Mouse (Mus musculus) heart, embryonic 14.5 days (tissue): ENCODE results near the gene Vps45. TPM values are rescaled to one million over a fixed set of nuclear protein-coding genes. Genes with fewer than 3 reads are reported as not detected.

Experiments used
- ATAC-seq: fragments of 200-750 bp; cut with Nextera tagmentation; 2 replicates; pipeline ENCODE4 v1.8.0; 2017; ENCODE audit warnings: low read depth, moderate TSS enrichment; ENCODE audit not compliant: insufficient number of reproducible peaks, insufficient read depth, low FRiP score
- H3K27ac ChIP-seq, 2 experiments: fragments of 200-500 bp in 1 of 2; fragments of 300-500 bp in 1 of 2; sonication (generic) in 1 of 2; replicated peaks in 1 of 2; 2 replicates each; pipeline ENCODE4 v1.5.1; 2012 to 2014; ENCODE audit warnings: low read depth in 2 of 2, low read length in 2 of 2, control low read depth in 1 of 2, mild to moderate bottlenecking in 1 of 2, mixed read lengths in 1 of 2; ENCODE audit not compliant: control insufficient read depth in 1 of 2, insufficient read depth in 1 of 2
- H3K27me3 ChIP-seq: fragments of 300-500 bp; sonication (generic); 2 replicates; pipeline ENCODE4 v1.6.1; 2014; ENCODE audit warnings: mild to moderate bottlenecking, low read length, control low read depth; ENCODE audit not compliant: control insufficient read depth, insufficient read depth
- H3K36me3 ChIP-seq: fragments of 300-500 bp; sonication (generic); 2 replicates; pipeline ENCODE4 v1.6.1; 2014; ENCODE audit warnings: mild to moderate bottlenecking, control low read depth, low read length, mixed read lengths; ENCODE audit not compliant: control insufficient read depth, insufficient read depth
- H3K4me1 ChIP-seq, 2 experiments: fragments of 200-500 bp in 1 of 2; fragments of 300-500 bp in 1 of 2; sonication (generic) in 1 of 2; 2 replicates each; pipeline ENCODE4 v1.6.1; 2012 to 2014; ENCODE audit warnings: low read length in 2 of 2, control low read depth in 1 of 2, mixed read lengths in 1 of 2; ENCODE audit not compliant: control insufficient read depth in 2 of 2, insufficient read depth in 2 of 2
- H3K4me2 ChIP-seq: fragments of 300-500 bp; sonication (generic); 2 replicates; pipeline ENCODE4 v1.6.1; 2014; ENCODE audit warnings: mild to moderate bottlenecking, low read length
- H3K4me3 ChIP-seq, 2 experiments: fragments of 200-500 bp in 1 of 2; fragments of 300-500 bp in 1 of 2; sonication (generic) in 1 of 2; 2 replicates each; pipeline ENCODE4 v1.5.1; 2012 to 2014; ENCODE audit warnings: low read length in 2 of 2, mild to moderate bottlenecking in 2 of 2, control low read depth in 1 of 2, low read depth in 1 of 2, moderate library complexity in 1 of 2; ENCODE audit not compliant: control insufficient read depth in 1 of 2, insufficient read depth in 1 of 2
- H3K9ac ChIP-seq: fragments of 300-500 bp; sonication (generic); 2 replicates; pipeline ENCODE4 v1.6.1; 2014; ENCODE audit warnings: mild to moderate bottlenecking, low read length
- H3K9me3 ChIP-seq: fragments of 300-500 bp; sonication (generic); 2 replicates; pipeline ENCODE4 v1.6.1; 2016; ENCODE audit warnings: low read length, control low read depth; ENCODE audit not compliant: control insufficient read depth
- WGBS: fragments of 180-500 bp; shearing (Covaris S2); extraction: QIAGEN DNeasy Blood & Tissue Kit; methylation state at CpG from one replicate; pipeline ENCODE4 v1.1.7; 2014; 5-methylcytosine and 5-hydroxymethylcytosine counted together
- polyA plus RNA-seq: library from polyadenylated mRNA; unstranded; fragments of >200 nt; fragmentation: Nextera tagmentation; extraction: Ambion mirVana; gene quantifications from 2 replicates; pipeline ENCODE4 v1.2.1, GENCODE M21; 2014

The Vps45 gene
- polyA plus RNA-seq, 1 experiment from 2014 or later: 22.8 TPM

DNA sequence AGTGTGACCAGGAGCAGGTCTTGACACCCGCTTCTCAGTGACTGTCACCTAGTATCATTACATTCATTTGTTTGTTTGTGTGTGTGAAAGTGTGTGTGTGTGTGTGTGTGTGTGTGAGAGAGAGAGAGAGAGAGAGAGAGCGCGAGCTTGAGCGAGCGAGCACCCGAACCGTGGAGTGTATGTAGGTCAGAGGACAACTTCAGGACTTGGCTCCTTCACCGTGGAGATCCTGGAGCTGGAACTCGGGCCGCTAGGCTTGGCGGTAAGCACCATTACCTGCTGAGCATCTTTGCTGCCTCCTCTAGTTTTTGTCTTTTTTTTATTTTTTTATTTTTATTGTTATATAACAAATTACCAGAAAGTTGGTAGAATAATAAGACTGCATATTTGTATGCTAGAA lies 28.5 kb downstream of the Vps45 start:
- Histone ChIP-seq H3K4me1 (peaks cover 0 to 4% of the 10 kb centered on the region in 2 experiments; a peak in 1 of 4 replicates), H3K9ac (no peak overlapping the region), H3K4me2 (no peak overlapping the region), H3K36me3 (peaks cover 37% of the 10 kb centered on the region), H3K9me3 (no peaks in the 10 kb centered on the region), H3K27ac (no peak overlapping the region), H3K27me3 (no peaks in the 10 kb centered on the region), H3K4me3 (no peak overlapping the region)
- ATAC-seq: no peak
- WGBS: 92% methylated on average over 11 of the region's 11 CpGs

- no peak overlapping the region for H3K4me2 ChIP-seq
- no peaks in the 10 kb centered on the region for H3K9me3 ChIP-seq
- H3K9ac ChIP-seq: no peak overlapping the region
- H3K27me3 ChIP-seq: no peaks in the 10 kb centered on the region
- no peak for ATAC-seq
- peaks cover 37% of the 10 kb centered on the region for H3K36me3 ChIP-seq
- H3K4me3 ChIP-seq: no peak overlapping the region
- H3K4me1 ChIP-seq: peaks cover 0 to under 1% of the 10 kb centered on the region in 2 experiments; a peak in 1 of 4 replicates
- 82% methylated on average over 3 of the region's 3 CpGs for WGBS
- H3K27ac ChIP-seq: no peak overlapping the region
Observed at GRCm38 (mm10) chr3:96029336-96029735, 28.9 kb downstream of the Vps45 start.

- H3K27ac ChIP-seq: no peak overlapping the region
- no peaks in the 10 kb centered on the region for H3K27me3 ChIP-seq
- no peak for ATAC-seq
- H3K36me3 ChIP-seq: peaks cover 29% of the 10 kb centered on the region; the same call in 1 of the 2 replicates
- WGBS: 72% methylated on average over 1 of the region's 1 CpGs
- no peaks in the 10 kb centered on the region for H3K9me3 ChIP-seq
- H3K9ac ChIP-seq: no peak overlapping the region
- no peak overlapping the region for H3K4me2 ChIP-seq
- no peaks in the 10 kb centered on the region for H3K4me1 ChIP-seq
- H3K4me3 ChIP-seq: no peak overlapping the region
Observed at GRCm38 (mm10) chr3:96027875-96028274, 30.4 kb downstream of the Vps45 start.

DNA sequence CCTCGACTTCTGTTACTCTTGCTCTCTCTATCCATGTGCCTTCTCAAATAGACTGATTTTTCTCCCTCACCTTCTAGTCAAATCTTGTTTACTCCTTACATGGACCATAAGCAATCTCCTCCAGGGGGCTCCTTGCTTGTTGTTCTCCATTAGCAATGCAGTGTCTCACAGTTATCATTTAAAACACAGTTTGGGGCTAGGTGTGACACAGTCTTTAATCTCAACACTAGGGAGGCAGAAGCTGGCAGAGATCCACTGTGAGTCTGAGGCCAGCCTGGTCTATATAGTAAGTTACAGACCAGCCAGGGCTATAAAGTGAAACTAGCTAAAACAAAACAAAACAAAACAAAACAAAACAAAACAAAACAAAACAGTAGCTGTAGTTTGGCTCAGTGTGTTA lies 31.1 kb downstream of the Vps45 start:
- H3K9me3 ChIP-seq: no peaks in the 10 kb centered on the region
- no peaks in the 10 kb centered on the region for H3K4me1 ChIP-seq
- peaks cover 23% of the 10 kb centered on the region; the same call in 1 of the 2 replicates for H3K36me3 ChIP-seq
- ATAC-seq: no peak
- no peak overlapping the region for H3K4me3 ChIP-seq
- no peak overlapping the region for H3K27ac ChIP-seq
- H3K9ac ChIP-seq: no peak overlapping the region
- no peak overlapping the region for H3K4me2 ChIP-seq
- no peaks in the 10 kb centered on the region for H3K27me3 ChIP-seq
- 88% methylated on average over 1 of the region's 1 CpGs for WGBS

GRCm38 (mm10) chr3:96021421-96022128 lies 36.7 kb downstream of the Vps45 start:
- WGBS: 73% methylated on average over 5 of the region's 5 CpGs
- Histone ChIP-seq H3K9ac (no peak overlapping the region), H3K4me3 (no peak overlapping the region), H3K27ac (no peak overlapping the region), H3K36me3 (0 out of 2 replicates have a peak, but pooled peaks cover 2% of the 10 kb centered on the region), H3K27me3 (no peaks in the 10 kb centered on the region), H3K4me1 (peaks cover 2 to 6% of the 10 kb centered on the region in 2 experiments; a peak in 2 of 4 replicates), H3K9me3 (no peaks in the 10 kb centered on the region), H3K4me2 (no peak overlapping the region)
- no peak for ATAC-seq

- Histone ChIP-seq H3K27me3 (no peaks in the 10 kb centered on the region), H3K36me3 (0 out of 2 replicates have a peak, but pooled peaks cover 2% of the 10 kb centered on the region), H3K27ac (no peak overlapping the region), H3K4me3 (no peak overlapping the region), H3K4me2 (no peak overlapping the region), H3K9me3 (no peaks in the 10 kb centered on the region), H3K4me1 (peaks cover 2 to 6% of the 10 kb centered on the region in 2 experiments; a peak in 2 of 4 replicates), H3K9ac (no peak overlapping the region)
- WGBS: 67% methylated on average over 1 of the region's 1 CpGs
- ATAC-seq: no peak
Observed at GRCm38 (mm10) chr3:96020735-96021134, 37.5 kb downstream of the Vps45 start.

GRCm38 (mm10) chr3:96017461-96017860 lies 40.8 kb downstream of the Vps45 start:
- ATAC-seq: no peak

More at GRCm38 (mm10) chr3:96017461-96017860, 40.8 kb downstream of the Vps45 start:
- H3K27ac ChIP-seq: peak overlapping the region; percentile 11 to 49; a peak in 3 of 4 replicates
- no peak overlapping the region for H3K4me2 ChIP-seq
- H3K27me3 ChIP-seq: no peaks in the 10 kb centered on the region
- peaks cover 4 to 17% of the 10 kb centered on the region in 2 experiments for H3K4me1 ChIP-seq
- no peak overlapping the region for H3K4me3 ChIP-seq
- no peaks in the 10 kb centered on the region for H3K9me3 ChIP-seq
- no peaks in the 10 kb centered on the region for H3K36me3 ChIP-seq
- WGBS: 49% methylated on average over 5 of the region's 5 CpGs
- no peak overlapping the region for H3K9ac ChIP-seq
